Mouse (Mus musculus) right cerebral cortex, adult 18-20 months (tissue): Measurements from ENCODE around the gene Gm4778.
"Not testable (repeated sequence)": the region's sequence is repeated elsewhere in the genome, so short reads cannot be mapped to it uniquely, and the experiment has no call there.

Experiments used
- DNase-seq: peaks from one replicate; pipeline ENCODE4 v3.0.0; 2022; ENCODE audit warnings: mixed read lengths

Gene Gm4778

DNA sequence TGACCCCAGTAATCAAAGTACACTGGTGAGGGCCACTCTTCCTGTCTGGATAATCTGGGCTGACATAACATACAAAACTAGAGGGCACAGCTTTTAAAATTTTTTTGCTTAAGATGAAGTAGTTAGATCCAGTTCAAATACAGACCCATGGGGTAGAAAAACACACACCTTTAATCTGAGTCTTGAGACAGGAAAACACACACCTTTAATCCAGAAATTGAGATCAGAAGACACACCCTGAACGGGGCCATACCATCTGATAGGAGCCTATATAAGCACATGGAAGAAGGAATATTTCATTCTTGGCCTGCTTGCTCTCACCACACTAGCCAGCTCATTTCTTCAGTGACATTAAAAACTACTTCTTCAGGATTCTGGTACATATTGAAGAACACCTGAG, at the start of gene Gm4778:
Gm4778 (plus strand) TSS at position 301 of the 400 bp plus-strand sequence.
- not testable (repeated sequence) for DNase-seq

DNA sequence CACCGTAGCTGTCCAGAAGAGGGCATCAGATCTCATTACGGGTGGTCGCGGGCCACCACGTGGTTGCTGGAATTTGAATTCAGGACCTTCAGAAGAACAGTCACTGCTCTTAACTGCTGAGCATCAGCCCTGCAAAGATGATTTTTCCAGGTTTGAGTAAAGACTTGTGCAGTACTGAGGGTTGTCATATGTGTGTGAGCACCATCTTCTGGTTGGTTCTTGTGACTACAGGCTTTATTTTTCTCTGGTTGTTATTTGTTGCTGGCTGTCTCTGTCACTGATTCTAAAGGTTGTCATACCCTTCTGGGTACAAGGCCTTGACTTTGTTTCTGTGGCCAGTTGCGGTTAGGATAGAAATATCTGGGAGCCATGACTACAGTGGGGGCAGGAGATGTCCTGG, 3.2 kb upstream of the Gm4778 start:
- peak; percentile 11 for DNase-seq

DNA sequence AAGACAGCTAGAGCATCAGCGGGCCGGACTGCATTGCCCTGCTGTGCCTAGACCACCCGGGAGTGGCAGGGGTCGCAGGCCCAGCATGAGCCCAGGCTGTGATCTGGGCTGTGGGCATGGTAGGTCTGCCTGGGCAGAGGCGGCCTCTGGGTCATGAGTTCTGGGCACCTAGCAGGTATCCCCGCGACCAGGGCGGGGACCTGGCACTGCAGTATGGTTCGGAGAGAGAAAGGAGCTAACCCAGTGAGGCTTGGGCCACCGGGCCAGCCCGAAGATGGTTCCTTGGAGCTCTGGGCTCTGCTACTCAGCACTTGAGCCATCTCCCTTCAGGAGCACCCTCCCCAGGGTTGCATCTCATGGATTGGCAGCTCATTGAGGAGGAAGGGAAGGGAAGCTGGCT, 12.2 kb downstream of the Gm4778 start:
- DNase-seq, result no peak

DNA sequence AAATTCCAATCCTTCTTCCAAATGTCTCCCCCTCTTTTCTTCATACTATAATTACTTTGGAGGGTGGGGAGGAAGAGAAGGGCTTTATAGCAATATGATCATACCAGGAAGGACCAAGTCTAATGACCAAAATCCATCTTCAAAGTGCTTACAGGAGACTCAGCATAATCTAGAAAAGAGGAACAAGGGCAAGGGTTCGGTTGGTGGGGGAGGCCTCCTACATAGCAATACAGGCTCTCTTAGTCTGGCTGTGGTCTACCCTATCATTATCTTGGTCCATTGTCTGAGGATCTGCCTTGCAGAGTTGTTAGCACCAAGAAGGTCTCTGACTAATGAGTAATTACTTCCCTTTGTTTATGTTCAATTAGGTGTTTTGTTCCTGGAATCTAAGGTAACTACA, 41.6 kb downstream of the Gm4778 start:
- DNase-seq, result no peak

DNA sequence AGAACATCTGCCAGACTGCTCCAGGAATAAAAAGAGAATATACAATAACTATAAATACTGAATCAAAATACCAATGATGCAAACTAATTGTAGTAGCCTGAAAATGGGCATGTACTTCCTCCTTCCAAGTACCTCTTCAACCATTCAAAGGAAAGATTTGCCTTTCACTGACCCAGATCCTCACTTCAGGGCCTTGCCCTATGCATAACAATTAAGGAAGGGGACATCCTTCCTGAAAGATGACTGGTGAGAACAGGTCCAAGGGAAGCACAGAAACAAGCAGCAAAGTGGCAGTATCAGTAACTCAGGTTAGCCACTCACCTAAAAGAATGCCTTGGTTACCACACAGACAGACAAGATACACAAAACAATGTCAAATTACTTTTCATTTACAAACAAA, 43.1 kb downstream of the Gm4778 start:
- DNase-seq, result no peak

- DNase-seq, result peak; percentile 92
These were observed 46.0 kb downstream of the Gm4778 start, which contains the start of gene Them4 for GRCm38 (mm10) chr3:94309633-94310363. Gene Them4 (plus strand): TSS chr3:94310089.

DNA sequence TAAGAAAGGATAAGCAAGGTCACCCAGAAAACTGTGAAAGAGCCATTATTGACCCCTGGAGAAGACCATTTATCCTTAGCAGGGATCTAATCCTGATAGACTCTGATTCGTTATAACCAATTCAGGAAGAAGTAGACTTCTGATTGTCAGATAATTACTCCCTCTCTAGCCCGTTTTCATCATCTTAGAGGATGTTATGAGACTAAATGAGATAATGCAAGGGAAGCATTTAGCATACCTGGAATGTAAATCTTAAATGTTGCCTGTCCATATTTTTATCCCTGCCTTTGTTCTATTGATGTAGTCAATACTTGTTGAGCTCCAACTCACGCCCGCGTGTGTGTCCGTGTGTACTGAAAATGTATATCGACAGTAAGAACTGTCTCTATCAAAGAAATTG, 46.7 kb downstream of the Gm4778 start:
- DNase-seq, result no peak

GRCm38 (mm10) chr3:94310911-94311310, 47.1 kb downstream of the Gm4778 start:
- DNase-seq, result no peak

GRCm38 (mm10) chr3:94311376-94311775, 47.5 kb downstream of the Gm4778 start:
- no peak for DNase-seq
